Mouse (Mus musculus): ENCODE data around the gene Dph1.

The Dph1 gene

DNA sequence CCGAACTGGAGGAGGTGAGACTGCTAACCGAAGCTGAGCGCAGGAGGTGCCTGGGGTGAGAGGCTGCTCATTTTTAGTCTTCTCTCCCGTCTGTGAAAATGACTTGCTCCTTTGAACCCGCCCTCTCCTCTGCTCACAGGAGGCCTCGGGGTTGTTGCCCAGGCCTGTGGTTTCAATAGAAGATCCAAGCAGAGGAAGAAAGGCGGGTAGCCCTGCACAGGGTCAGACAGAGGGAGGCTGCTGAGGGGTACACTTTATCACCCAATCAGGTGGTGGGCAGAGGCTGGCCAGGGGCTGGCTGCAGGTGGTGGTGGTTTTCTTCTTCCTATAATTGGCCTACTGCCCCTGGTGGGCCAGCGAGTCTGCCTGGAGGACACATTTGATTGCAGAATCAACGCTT, 13.4 kb upstream of the Dph1 start:
- CTCF ChIA-PET = no interaction called here

DNA sequence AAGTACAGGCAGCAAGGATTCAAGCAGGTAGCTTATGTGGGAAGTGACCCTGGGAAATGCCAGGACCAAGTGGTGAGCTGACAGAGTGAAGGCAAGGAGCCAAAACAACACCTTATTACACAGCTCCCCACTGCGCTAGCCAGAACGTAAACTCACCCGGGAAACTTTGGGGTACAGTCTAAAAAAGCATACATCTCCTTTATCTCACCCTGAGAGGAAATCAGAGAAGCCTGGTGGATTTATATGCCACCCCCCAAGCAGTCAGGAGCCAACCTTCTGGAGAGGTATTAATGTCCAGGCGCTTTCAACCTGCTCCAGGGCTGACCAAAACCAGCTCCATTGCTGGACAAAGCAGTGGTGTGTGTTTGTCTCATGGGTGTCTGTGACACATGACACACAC, 12.9 kb upstream of the Dph1 start:
- CTCF ChIA-PET = no interaction called here

DNA sequence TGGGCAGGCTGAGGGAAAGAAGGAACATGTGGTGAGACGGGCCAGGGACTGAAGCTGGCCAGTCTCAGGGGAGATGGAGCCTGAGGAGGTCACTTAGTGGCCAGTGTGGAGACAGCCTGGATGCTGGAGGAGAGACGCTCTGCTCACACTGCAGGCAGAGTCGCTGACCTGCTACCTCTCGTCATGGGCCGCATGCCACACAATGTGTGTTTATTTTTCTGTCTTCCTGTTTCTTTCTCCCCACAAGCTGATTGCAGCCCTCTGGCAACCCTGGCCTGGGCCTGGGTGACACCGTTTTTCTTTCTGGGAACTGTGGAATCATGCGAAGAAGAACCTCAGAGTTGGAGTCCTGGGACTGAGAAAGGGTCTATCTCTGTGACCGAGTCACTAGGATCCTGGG, 10.7 kb upstream of the Dph1 start:
- CTCF ChIA-PET = no interaction called here

DNA sequence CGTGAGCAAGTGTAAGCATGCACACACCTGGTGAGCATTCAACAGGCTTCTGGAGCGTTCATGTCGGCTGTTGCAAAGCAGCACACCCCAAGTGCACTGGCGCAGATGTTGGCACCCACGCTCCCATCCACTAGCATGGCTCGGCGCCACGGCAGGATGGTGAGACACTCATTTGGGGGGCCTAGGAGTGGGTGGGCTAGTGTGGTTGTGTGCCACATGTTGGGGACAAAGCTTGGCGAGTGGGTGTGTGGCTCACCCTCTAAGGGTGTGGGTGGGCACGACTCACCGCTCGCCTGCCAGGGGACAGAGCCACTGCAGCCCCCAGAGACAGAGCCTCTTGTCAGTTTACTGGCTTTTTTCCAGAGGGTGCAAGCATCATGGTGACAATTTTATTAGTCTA, 9.9 kb upstream of the Dph1 start:
- CTCF ChIA-PET = no interaction called here

DNA sequence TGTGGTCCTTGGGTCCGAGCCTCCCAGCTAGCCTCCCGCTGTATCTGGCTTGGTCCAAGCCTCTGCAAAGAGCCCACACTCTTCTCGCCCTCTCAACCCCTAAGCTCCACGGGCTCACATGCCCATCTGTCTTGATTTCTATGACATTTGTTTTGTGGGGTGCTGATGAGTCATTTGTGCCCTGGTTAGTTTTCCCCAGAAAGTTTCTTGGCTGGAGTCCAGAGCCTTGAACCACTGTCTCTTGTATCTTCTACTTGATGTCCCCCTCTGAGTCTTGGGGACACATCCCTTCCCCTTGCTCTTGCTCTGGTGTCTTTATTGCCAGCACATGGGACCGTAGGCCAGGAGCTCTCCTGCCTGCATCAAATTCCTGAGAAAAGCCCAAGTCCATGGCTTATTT, 8.9 kb upstream of the Dph1 start:
- CTCF ChIA-PET = no interaction called here

DNA sequence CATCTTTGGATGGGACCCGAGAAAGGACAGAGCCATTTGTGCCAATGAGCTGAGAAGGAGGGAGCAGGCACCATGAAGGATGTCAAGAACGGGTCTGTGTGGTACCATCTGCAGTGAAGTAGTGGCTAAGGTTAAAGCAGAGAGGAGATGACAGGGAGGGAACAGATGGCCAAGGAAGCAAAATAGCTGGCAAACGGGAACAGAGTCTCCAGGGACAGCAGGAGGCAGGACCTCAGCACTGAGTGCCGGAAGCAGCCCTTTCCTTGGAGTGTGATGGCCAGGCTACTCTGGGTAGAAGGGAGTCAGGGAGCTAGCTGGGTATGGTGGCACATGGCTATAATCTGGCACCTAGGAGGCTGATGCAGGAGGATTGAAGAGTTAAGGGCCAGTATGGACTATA, 7.8 kb upstream of the Dph1 start:
- CTCF ChIA-PET = no interaction called here

DNA sequence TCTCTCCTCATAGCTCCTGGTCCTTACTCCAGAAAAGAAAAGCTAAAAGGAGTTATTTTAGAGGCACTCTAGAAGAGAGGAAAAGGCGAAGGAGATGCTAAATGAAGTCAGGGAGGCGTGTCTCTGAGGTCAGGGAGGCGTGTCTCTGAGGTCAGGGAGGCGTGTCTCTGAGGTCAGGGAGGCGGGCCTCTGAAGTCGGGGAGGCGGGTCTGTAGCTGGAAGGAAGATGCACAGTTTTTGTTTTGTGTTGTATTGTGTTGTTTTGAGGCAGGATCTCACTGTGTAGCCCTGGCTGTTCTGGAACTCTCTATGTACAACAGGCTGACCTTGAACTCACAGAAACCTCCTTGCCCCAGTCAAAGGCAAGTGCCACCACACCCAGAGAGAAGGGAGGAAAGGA, 6.9 kb upstream of the Dph1 start:
- CTCF ChIA-PET = no interaction called here

DNA sequence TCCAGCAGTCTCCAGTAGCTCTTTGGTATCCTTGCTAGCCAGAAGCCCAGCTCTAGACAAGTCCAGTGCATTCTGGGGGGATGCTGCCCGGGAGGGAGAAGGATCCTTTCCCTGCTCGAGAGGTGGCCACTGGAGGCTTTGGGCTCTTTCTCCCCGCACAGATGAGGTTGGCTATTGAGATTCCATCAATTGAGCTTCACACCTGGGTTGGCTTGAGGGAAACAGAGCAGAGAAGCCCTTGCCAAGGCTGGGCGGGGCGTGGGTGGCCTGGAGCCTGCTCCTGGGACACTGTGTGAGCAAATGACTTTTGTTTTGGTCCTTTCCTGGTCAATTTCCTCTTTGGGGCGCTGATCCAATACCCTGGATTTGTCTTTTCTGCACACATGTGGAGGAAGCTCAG, 5.1 kb upstream of the Dph1 start:
- CTCF ChIA-PET = interaction anchor here (0.7 to 1.5 kb wide), 2 partner anchors 16 to 20 kb away, joined by 3 to 6 read pairs; no protein-coding TSS in a partner anchor

DNA sequence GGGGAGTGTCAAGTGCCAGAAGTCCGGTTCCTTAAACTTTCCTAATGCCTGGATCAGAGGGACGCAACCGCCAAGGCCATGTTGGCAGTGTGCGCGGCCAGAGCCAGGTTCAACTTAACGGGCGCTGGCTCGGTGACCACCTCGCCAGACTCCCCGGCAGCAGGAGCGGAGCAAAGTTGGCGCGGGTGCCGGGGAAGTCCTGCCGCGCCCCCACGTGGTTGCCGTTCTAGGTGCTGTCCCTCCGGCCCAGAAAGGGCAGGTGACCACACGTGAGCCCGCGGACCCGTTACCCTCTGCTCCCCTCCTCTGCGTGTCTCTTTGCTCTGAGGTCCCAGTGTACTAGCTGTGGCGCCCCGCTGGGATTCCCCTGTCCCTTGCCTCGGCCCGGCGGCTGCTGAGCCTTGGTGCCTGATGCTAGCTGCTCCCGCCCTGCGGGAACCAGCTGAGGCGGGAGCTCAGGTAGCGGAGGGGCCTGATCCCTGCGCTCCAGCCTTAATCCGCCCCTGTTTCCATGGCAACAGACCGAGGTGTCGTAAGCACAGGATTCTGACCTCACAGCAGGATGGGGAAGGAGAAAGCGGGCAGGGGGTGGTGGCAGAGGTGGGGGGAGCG, 3.9 kb upstream of the Dph1 start:
- CTCF ChIA-PET = interaction anchor here (0.6 kb wide), 3 partner anchors 10 to 558 kb away, joined by 5 to 18 read pairs (median 14); no protein-coding TSS in a partner anchor

DNA sequence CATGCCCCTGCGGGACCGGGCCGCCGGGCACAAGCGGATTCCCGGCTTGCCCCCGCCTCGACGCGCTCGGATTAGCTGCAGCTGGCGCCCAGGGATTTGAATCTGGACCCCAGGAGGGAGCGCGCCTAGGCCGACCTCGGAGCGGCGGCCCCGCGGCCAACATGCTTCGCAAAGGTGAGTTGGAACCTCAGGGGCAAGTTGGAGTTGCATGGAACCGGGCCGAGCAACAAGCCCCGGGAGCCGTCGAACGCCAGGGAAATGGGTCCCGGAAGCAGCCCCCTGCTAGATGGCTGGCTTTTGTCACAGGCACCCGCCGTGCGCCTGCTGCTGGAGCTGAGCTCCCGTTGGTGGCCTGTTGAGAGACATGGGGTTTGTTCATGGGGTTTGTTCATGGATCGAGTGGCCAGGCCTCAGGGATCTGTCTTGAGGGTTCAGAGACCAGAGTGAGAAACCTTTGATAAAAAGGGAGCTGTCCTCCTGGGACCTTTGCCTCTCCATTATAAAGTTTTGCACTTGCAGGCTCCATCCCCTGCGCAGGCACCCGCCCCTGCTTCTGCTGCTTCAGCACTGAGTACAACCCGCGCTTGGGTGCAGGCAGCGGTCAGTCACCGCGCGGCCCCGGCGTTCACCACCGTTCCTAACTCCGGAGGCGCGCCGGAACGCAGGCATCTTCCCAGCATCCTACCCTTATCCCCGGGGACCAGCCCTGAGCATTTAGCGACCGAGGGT, 3.2 kb upstream of the Dph1 start:
- CTCF ChIA-PET = interaction anchor here (0.5 to 0.6 kb wide), 3 partner anchors 9 to 242 kb away, joined by 4 to 14 read pairs (median 5); no protein-coding TSS in a partner anchor

DNA sequence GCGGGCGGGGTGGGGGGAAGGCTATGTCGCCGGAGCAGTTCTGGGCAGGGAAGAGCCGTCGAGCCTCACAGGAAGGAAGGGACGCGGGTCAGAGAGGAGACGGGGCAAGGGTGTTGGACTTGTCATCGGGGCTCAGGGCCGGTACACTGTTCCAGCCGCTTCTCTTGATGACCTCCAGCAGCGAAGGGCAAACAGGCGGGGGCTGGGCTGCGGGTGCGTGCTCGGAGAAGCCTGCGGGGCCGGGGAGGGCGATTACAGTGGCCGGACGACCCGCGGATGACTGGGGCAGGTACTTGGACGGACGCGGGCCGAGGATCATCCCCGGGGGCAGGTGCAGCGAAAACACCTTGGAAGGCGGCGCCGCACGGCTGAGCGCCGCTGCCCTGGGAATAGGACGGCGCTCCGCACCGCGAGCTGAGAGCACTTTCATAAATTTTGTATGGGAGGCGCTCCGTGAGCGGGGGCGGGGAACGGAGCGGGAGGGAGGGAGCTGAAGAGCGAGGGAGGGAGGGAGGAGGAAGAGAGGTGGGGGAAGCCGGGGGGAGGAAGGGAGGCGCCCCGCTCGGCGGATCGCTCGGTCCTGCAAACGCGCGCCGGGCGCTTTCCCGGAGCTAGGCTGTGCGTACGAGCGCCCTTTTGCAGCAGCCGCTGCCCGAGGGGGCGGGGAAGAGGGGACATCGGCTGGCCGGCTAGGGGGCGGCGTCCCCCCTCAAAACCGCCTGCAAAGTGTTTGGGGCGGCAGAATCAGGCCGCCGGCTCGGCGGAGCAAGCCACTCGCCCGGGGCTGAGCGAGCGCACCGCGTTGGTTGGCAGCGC, 2.4 kb upstream of the Dph1 start, which contains the start of gene Rtn4rl1:
Gene Rtn4rl1, plus strand, starts transcription at position 528 of the 816 bp plus-strand sequence.
- CTCF ChIA-PET = interaction anchor here (0.5 to 0.6 kb wide), 2 partner anchors 13 to 242 kb away, joined by 3 to 4 read pairs; no protein-coding TSS in a partner anchor

DNA sequence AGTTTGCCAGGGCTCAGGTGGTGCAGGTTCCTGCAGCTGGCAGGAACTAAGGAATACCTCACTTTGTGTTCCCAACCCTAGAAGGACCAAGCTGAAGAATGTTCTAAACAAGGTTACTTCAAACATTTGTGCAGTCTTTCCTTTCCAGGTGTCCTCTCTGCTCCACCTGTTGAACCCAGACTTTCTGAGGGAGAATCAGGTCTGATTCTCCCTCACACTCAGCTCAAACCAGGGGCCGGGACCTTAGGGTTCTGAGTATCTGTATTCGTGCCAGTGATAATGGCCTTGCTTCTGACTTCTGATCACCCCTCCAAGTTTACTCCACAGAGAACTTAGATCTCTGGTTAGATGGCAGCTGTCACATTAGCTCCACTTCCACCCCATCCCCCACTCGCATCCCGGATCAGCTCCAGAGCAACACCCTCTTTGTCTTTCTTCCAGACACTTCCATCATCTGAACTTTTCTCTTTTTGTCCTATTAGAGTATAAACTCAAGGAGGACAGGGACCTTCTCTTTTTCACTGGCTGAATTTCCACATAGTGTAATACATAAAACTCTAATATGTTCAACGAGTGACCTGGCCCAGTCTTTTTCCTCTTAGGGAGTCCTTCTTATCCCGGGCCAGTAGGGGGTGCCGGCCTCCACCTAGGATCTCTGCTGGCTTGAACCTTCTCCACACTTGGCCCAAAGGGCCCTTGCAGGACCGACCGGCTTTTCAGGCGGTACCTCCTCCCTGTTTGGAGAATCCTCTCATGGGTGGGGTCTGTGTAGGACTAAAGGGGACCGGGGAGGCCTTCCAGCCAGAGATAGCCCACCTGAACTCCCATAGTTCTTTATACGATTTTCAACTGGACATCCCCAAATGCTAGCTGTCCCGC, 1.5 kb upstream of the Dph1 start:
- CTCF ChIA-PET = interaction anchor here (1.0 kb wide), 1 partner anchor 98 kb away, joined by 3 read pairs; no protein-coding TSS in a partner anchor

DNA sequence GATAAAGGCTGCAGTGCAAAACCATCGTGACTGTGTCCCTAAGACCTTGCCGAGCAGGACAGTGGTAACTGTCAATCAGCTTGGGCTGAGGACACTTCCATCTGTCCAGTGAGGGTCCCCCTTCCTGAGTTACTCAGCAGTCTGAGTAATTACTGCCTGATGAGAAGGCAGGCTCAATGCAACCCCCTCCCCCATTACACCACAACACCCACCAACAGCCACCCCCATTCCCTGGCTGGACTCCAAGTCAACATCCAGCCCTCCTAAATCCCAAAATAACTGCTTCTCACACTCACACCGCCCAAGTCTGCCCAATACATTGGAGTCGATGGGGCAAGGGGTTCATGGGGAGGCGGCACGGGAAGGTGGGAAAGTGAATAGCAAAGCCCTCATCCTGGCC, 800 bp upstream of the Dph1 start:
- CTCF ChIA-PET = interaction anchor here (1.0 kb wide), 1 partner anchor 99 kb away, joined by 3 read pairs; no protein-coding TSS in a partner anchor

DNA sequence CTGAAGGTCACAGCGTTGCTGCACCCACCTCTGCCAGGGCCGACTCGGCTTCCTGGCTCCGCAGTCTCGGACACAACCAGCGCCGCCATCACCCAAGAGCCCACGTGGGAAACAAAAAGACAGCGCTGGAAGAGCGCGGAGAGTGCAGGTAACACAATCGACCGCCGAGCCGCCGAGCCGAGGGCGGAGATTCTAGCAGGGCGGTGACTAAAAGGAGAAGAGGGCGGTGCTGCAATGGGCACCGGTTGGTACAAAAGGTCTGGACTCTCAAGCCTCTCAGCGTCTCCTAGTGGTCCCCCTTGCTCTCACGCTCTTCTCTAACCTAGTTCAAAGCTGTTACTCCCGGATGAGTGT, 693 bp downstream of the Dph1 start:
- CTCF ChIA-PET = interaction anchor here (0.7 kb wide), 1 partner anchor 10 kb away, joined by 3 read pairs; no protein-coding TSS in a partner anchor

DNA sequence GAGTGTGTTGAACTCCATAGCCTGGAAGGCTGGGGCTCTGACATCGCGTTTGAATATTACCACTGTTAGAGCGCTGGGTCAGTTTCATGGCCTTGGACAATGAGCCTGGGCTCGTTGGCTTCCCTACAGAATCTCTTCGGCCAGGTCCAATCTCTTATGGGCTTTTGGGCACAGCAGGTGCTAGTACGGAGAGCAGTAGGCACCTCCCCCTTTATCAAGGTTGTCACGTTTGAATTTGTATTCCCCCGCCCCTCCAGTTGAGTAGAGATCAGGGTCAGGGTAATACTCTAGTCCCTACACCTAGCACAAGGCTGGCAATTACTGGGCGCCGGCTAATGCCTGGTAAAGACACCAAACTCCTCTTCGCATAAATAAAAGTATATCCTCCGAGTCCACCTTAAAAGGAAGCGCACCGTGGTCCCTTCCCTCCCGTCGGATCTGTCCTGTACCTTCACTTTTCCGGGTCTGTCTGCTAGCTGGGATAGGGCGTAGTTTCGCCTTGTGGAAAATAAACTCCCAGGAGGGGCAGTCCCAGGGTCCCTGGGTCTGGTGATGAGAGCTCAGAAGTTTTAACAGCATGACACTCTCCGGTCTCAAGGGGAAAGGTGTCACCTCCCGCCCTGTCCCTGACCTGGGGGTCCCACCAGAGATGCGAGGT, 1.2 kb downstream of the Dph1 start:
- CTCF ChIA-PET = no interaction called here

DNA sequence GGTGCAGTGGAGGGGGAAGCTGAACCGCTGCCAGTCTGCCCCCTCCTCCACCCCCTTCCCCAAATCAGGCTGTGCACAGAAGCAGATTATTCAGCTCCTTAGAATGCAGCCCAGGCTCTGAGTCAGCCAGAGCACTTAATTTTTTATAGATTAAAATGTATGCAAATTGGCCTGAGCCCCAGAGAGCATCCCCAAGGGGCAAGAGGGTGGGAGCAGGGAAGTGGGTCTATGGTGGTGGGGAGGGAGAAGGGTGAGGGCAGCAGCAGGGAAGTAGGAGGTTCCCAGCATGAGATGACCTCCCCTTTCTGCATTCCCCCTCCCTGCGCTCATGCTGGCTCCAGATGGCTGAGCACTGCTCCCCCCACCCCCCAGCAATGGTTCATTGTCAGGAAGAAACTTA, 6.1 kb downstream of the Dph1 start:
- CTCF ChIA-PET = interaction anchor here (0.7 to 1.3 kb wide), 2 partner anchors 10 to 15 kb away, joined by 4 to 14 read pairs; no protein-coding TSS in a partner anchor

DNA sequence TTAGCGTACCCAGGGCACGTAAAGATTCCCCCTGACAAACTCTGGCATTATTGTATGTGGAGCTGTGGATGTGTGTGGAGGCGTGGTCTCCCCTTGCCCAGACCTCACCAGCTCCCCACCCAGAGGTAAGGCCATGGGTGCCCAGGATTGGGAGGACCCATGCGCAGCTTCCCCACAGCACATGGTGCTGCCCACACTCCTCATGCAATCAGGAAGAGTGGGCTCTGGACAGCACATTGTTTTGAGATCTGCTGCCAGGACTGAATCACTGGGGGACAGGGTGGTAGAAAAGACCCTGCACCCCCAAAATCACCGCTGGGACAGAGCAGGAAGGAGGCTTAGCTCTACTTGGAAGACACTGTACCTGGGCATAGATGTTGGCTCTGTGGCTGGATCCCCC, 6.5 kb downstream of the Dph1 start:
- CTCF ChIA-PET = interaction anchor here (1.3 kb wide), 1 partner anchor 14 kb away, joined by 4 read pairs; no protein-coding TSS in a partner anchor

DNA sequence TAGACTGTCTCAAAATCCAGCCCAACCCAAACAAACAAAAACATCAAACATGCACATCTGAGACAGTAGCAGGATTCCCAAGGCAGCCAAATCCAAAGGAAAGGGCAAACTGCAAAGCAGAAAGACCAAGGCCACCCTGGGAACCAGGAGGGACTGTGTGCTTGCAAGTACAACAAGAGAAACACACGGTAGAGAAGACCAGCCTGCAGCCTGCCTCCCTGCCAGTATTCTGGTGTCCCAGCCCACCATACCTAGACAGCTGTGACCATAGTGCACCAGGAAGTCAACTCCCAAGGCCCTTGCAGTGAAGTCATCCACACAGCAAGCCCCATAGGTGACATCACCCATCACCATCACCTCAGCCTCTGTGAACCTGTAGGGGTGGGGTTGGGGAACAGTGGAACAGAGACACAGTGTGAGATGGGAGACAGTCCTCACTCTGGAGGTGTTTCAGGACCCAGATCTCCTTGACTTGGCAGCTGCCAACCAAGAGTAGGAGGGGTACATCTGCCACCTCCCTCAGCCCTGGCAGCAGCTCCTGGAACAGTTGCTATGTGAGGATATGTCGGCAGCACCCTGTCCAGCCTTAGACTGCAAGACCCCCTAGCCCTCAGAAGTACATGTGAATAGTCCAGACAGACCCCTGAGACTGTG, 7.0 kb downstream of the Dph1 start:
- CTCF ChIA-PET = no interaction called here

DNA sequence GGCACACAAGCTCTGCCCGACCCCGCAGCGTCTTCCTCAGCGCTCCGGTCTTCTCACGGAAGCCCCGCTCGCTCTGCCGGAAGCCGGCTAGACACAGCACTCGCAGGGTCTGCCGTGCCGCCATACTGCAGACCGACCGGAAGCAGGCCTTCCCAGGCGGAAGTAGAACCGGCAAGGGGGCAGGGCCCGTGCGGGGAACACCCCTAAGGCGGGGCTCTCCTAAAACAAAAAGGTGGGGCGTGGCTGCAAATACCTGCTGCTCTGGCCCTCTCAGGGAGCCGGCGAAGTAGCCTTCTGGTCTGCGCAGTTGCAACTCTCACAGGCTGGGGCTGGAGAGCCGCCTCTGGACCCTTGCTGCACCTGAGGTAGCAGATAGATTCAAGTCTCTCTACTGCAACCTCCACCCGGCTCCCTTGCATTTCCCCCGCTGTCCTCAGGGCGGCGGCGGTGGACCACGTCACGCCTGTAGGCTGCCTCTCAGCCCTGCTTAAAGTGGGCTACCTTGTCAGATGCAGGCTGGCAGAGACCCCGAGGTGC, 12.3 kb downstream of the Dph1 start, which contains the start of gene Ovca2:
Gene Ovca2, minus strand, starts transcription at position 164 of the 537 bp plus-strand sequence.
- CTCF ChIA-PET = interaction anchor here (0.6 kb wide), 1 partner anchor 113 kb away, joined by 3 read pairs; no protein-coding TSS in a partner anchor

DNA sequence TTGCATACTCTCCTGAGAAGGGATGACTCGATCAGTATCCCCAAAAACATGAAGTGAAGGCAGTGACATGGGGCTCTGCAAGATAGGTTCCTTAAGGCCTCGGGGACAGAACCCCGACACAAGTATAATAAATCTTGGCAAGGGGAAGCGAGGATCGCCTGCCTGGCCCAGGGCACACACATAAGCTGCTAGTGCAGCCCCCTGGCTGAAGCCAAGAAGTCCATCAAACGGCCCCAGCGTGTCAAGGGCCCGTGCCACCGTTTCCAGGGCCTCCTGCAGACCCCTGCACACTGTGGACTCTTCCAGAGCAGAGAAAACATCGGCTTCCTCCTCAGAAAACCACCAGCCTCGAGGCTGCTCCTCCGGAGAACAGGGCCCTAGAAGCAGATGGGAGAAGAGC, 13.0 kb downstream of the Dph1 start:
- CTCF ChIA-PET = no interaction called here

All from spleen, embryonic (tissue).